Mouse (Mus musculus) lung, postnatal 25 days (tissue): ENCODE measurements around the gene Fbxo41.

Experiments
- DNase-seq: peaks from one replicate; pipeline ENCODE4 v3.0.0; 2022; ENCODE audit warnings: low spot score

The Fbxo41 gene

GRCm38 (mm10) chr6:85447351-85447750, 55.4 kb downstream of the Fbxo41 start:
- no peak for DNase-seq

- no peak for DNase-seq
These were observed 57.5 kb downstream of the Fbxo41 start for GRCm38 (mm10) chr6:85445286-85445685.

- DNase-seq, result no peak
These were observed 58.4 kb downstream of the Fbxo41 start for GRCm38 (mm10) chr6:85444266-85444965.

- DNase-seq, result no peak
These were observed 59.1 kb downstream of the Fbxo41 start for GRCm38 (mm10) chr6:85443488-85444233.

GRCm38 (mm10) chr6:85441142-85441541, 61.7 kb downstream of the Fbxo41 start:
- DNase-seq, result no peak

- DNase-seq, result no peak
These were observed 66.2 kb downstream of the Fbxo41 start for GRCm38 (mm10) chr6:85436631-85437030.

- DNase-seq, result no peak
These were observed 66.6 kb downstream of the Fbxo41 start for GRCm38 (mm10) chr6:85436204-85436603.

GRCm38 (mm10) chr6:85433865-85434264, 68.9 kb downstream of the Fbxo41 start:
- no peak for DNase-seq

GRCm38 (mm10) chr6:85431842-85432431, 70.9 kb downstream of the Fbxo41 start, which contains the start of gene Smyd5:
Gene Smyd5, plus strand, starts transcription at chr6:85431989.
- DNase-seq, result peak; percentile 87

GRCm38 (mm10) chr6:85431274-85431841, 71.4 kb downstream of the Fbxo41 start:
- DNase-seq, result no peak

GRCm38 (mm10) chr6:85423836-85424379, 78.9 kb downstream of the Fbxo41 start, which contains the start of gene Noto:
Gene Noto, plus strand, starts transcription at chr6:85423886.
- DNase-seq, result no peak
